Mouse (Mus musculus) left cerebral cortex, postnatal 10 days (tissue): ENCODE measurements around the gene Gal3st2b. TPM values are rescaled to one million over a fixed set of nuclear protein-coding genes. Genes with fewer than 3 reads are reported as not detected.
"Not testable (repeated sequence)": the region's sequence is repeated elsewhere in the genome, so short reads cannot be mapped to it uniquely, and the experiment has no call there.

ENCODE experiments used
- DNase-seq, 2 experiments: peaks; one replicate each; pipeline ENCODE4 v3.0.0; 2021 to 2022; ENCODE audit warnings: low spot score in 2 of 2, mixed read lengths in 1 of 2; ENCODE audit errors: extremely low spot score in 1 of 2
- intact Hi-C: fragments of 180-260 bp; cut with DNase I; formaldehyde crosslinking; loops from one replicate; pipeline ENCODE4 v1.15.1; 2025
- total RNA-seq, 2 experiments: library from RNA; stranded (reverse); gene quantifications; 2 replicates each; pipeline ENCODE4 v1.2.3; 2021

The Gal3st2b gene
- under 1 TPM; 0.21 to 0.47 TPM for total RNA-seq

- intact Hi-C loops: loop anchor here (5.0 kb wide), 1 partner anchor 164 kb away; no protein-coding TSS in a partner anchor
- DNase-seq: not testable (repeated sequence)
Observed at GRCm38 (mm10) chr1:93918011-93918410, at the start of gene Gal3st2b. Gene Gal3st2b, plus strand, starts transcription at chr1:93918311.

GRCm38 (mm10) chr1:93871594-93872105, 46.5 kb upstream of the Gal3st2b start:
- DNase-seq, intact Hi-C loops: not testable (repeated sequence)

GRCm38 (mm10) chr1:93874405-93874804, 43.7 kb upstream of the Gal3st2b start:
- intact Hi-C loops, DNase-seq: not testable (repeated sequence)

GRCm38 (mm10) chr1:93881778-93882177, 36.3 kb upstream of the Gal3st2b start:
- intact Hi-C loops: not testable (repeated sequence)

GRCm38 (mm10) chr1:93890936-93891335, 27.2 kb upstream of the Gal3st2b start:
- DNase-seq, intact Hi-C loops: not testable (repeated sequence)

More at GRCm38 (mm10) chr1:93881778-93882177, 36.3 kb upstream of the Gal3st2b start:
- DNase-seq: not testable (repeated sequence)

GRCm38 (mm10) chr1:93897395-93897794, 20.7 kb upstream of the Gal3st2b start:
- intact Hi-C loops, DNase-seq: not testable (repeated sequence)

GRCm38 (mm10) chr1:93901291-93901690, 16.8 kb upstream of the Gal3st2b start:
- intact Hi-C loops, DNase-seq: not testable (repeated sequence)

GRCm38 (mm10) chr1:93906690-93907089, 11.4 kb upstream of the Gal3st2b start:
- DNase-seq, intact Hi-C loops: not testable (repeated sequence)

- intact Hi-C loops, DNase-seq: not testable (repeated sequence)
Observed at GRCm38 (mm10) chr1:93908977-93909586, 9.0 kb upstream of the Gal3st2b start.

- DNase-seq, intact Hi-C loops: not testable (repeated sequence)
Observed at GRCm38 (mm10) chr1:93911877-93912276, 6.2 kb upstream of the Gal3st2b start.

- intact Hi-C loops: loop anchor here (5.0 kb wide), 1 partner anchor 165 kb away; no protein-coding TSS in a partner anchor
Observed at GRCm38 (mm10) chr1:93917160-93917559, 951 bp upstream of the Gal3st2b start.

GRCm38 (mm10) chr1:93918775-93919174, 664 bp downstream of the Gal3st2b start:
- intact Hi-C loops: loop anchor here (5.0 kb wide), 1 partner anchor 164 kb away; no protein-coding TSS in a partner anchor
- DNase-seq: not testable (repeated sequence)

More at GRCm38 (mm10) chr1:93917160-93917559, 951 bp upstream of the Gal3st2b start:
- DNase-seq: not testable (repeated sequence)

- intact Hi-C loops: loop anchor here (5.0 kb wide), 1 partner anchor 163 kb away; no protein-coding TSS in a partner anchor
- DNase-seq: not testable (repeated sequence)
Observed at GRCm38 (mm10) chr1:93919321-93919720, 1.2 kb downstream of the Gal3st2b start.

GRCm38 (mm10) chr1:93922609-93923008, 4.5 kb downstream of the Gal3st2b start:
- not testable (repeated sequence) for DNase-seq
- intact Hi-C loops: loop anchor here (10.0 kb wide), 1 partner anchor 68 kb away; no protein-coding TSS in a partner anchor

- DNase-seq: not testable (repeated sequence)
- intact Hi-C loops: loop anchor here (10.0 kb wide), 1 partner anchor 68 kb away; no protein-coding TSS in a partner anchor
Observed at GRCm38 (mm10) chr1:93923098-93923497, 5.0 kb downstream of the Gal3st2b start.

GRCm38 (mm10) chr1:93935378-93935777, 17.3 kb downstream of the Gal3st2b start:
- intact Hi-C loops, DNase-seq: not testable (repeated sequence)

- DNase-seq, intact Hi-C loops: not testable (repeated sequence)
Observed at GRCm38 (mm10) chr1:93937807-93938206, 19.7 kb downstream of the Gal3st2b start.

GRCm38 (mm10) chr1:93938415-93938814, 20.3 kb downstream of the Gal3st2b start:
- DNase-seq, intact Hi-C loops: not testable (repeated sequence)

- DNase-seq, intact Hi-C loops: not testable (repeated sequence)
Observed at GRCm38 (mm10) chr1:93949087-93949486, 31.0 kb downstream of the Gal3st2b start.

GRCm38 (mm10) chr1:93966489-93966888, 48.4 kb downstream of the Gal3st2b start:
- intact Hi-C loops, DNase-seq: not testable (repeated sequence)
